Mouse (Mus musculus) T-helper 2 cell (primary cell): ENCODE results near the gene Unc50.

ENCODE experiments used
- in situ Hi-C: fragments of 300-600 bp; cut with MboI, MseI; formaldehyde crosslinking; loops from one replicate; pipeline ENCODE4 v1.15.1; 2025; ENCODE audit warnings: high pct_unique_total_duplicates

The Unc50 gene

GRCm38 (mm10) chr1:37442848-37443835 lies 13.2 kb downstream of the Unc50 start:
- in situ Hi-C loops = no loop called here

DNA sequence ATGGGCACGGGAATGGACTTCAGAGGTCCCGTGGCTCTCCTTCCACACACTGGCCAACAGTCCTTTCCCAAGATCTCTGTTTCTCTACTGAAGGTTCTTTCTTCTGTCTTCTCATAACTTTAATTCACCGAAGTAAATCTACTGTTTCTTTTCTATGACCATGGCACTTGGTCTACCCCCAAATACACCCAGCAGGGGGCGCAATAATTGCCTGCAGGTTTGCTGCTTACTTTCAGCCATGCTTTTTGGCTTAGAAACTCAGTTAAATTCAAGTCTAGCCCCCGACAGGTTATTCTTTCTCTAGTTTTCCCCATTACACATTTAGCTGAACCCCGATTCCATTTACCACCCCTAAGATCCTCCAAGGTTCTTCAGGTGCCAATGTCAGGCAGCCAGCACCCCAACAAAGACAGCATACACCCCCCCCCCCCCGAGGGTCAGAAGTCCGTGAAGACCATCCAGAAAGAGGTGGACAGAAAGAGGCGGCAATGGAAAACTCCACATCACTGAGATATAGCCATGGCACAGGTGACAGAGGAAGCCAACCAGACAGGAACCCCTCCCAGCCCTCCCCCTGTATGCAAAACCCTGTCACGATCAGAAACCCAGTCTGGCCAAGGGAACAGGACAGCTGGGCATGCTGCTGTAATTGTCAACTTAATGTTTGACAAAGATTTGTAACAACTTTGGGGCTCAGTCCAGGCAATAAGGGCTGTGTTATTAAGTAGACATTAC lies 18.6 kb downstream of the Unc50 start:
- in situ Hi-C loops = no loop called here

DNA sequence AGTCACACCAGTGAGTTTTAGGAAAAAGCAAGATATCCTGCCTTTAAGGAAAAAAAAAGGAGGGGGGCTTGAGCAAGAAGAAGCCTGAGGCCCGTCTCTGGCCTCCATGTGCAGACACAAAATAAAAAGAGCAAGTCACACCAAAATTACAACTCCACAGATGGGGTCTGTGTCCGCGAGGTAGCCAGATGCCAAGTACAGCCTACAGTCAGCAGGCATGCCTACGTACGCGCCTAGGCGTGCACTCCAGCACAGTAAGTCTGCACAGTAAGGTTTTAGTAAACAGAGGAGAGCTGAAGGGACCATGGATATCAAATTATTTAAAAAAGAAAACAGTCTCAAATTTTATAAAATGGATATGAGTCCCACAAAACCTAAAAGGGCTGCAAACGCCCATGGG lies 21.3 kb downstream of the Unc50 start:
- in situ Hi-C loops = no loop called here

DNA sequence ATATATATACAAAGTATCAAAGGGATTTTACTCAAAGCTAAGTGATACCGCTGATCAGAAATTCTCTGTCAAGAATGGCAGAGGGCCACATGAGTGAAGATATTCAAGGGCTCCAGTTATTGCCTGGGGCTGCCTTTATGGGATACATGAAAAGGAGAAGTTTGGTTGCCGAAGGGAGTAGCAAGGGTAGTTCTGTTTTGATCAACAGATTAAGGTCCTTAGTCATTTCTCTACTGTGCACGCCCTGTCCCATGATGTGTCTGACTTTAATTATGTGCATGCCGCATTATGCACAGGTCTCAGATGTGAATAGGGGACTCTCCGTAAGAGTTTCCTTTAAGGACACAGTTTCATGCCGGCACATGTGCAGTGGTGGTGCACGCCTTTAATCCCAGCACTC lies 27.6 kb downstream of the Unc50 start:
- in situ Hi-C loops = no loop called here

GRCm38 (mm10) chr1:37464878-37465452 lies 35.0 kb downstream of the Unc50 start:
- in situ Hi-C loops = loop anchor here (5.0 kb wide), 1 partner anchor 172 kb away; no protein-coding TSS in a partner anchor

DNA sequence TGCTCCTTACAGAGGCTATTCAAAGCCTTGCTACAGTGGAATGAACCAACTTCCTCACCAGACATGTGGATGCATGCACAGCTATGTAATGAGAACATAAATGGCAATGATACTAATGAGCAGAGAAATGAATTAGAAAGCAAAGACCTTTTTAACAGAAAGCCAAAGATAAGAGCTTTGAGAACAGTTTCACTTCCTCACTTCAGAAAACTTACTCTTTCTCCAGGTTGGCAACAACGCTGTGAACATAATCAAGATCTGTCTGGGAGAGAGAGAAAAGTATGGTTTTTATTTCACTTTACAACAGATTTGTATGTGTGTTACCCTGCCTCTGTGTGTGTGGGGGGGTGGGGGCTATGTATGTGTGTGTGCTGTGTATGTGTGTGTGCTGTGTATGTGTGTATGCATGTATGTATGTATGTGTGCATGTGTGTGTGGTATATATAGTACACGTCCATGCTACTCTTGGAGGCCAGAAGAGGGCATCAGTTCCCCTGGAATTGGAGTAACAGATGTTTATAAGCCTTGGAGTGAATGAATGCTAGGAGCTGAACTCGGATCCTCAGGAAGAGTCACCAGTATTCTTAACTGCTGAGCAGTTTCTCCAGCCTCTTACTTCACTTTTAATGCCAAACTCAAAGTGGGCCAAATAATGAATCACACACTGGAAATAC lies 36.5 kb downstream of the Unc50 start:
- in situ Hi-C loops = no loop called here

DNA sequence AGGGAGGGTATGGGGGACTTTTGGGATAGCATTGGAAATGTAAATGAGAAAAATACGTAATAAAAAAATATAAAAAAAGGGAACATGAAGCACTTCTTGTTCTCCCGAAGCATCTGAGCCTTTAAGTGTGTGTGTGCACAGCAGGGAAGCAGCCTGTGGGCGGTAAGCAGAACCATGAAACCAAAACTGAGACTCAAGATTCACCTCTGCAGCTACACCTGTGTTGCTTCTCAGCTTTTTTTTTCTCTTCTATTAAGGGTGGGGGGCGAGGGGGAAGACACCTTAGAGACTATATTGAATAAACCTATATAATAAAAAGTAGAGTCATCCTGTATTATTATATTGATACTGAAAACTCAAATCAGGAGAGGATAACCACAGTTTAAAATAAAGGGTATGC lies 37.9 kb downstream of the Unc50 start:
- in situ Hi-C loops = no loop called here

DNA sequence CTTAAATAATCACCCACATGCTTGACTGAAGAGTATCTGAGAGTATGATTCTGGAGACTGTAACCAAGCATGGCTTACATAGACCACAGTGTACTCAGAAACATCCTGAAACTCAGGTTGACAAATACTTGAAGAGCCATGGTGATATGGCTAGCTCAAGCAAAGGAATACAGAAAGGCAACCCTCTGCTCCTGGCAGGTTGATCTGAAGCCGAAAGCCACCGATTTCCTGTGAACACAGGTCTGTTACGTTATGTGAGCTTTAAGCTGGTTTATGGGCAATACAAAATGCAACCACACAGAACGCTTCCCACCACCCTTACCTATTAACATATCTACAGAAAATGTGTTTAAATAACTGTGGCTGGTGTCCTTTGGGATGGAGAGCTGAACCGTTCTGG lies 39.1 kb downstream of the Unc50 start:
- in situ Hi-C loops = no loop called here

DNA sequence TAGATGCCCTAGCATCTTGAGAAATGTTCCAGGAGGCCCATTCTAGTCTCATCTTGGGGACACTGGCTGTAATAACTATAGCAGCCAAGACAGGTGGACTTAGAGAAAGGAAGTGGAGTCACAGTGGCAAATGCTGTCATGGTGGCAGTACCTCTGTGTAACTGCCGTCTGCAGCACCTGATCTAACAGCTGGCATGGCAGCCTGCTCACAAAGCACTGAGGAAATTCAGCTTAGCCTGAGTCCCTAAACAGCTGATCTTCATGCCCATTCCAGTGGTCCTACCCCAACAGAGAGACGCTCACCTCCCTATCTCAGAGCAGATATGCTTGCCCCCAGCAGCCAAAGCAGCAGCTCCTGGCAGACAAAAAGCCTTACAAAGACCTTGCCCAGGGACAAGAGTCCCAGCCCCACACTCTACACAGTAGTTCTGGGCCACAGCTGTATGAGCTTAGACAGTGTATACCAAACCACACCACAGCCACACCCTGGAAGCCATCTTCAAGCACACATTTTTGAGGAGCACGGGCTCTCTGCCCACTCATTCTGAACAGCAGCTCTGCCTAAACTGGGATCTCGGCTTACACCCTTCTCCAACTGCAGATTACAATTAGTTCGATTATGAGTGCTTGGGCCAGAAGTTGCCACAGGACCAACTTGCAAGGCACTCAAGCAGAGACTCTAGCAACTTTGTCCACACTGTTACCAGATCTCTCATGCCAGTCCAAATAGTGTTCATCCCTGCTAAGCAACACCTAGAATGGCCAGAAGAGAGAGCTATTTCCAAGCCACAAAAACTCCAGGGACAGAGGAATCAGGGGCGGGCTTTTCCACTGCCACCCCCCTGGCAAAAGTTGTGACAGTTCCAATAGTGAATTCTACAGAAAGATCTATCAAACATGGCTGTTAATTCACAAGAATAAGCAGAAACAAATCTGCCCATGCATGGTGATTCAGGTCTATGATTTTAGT lies 41.5 kb downstream of the Unc50 start:
- in situ Hi-C loops = loop anchor here (5.0 kb wide), 1 partner anchor 146 kb away; no protein-coding TSS in a partner anchor

- in situ Hi-C loops = loop anchor here (5.0 kb wide), 1 partner anchor 144 kb away; no protein-coding TSS in a partner anchor
Observed at GRCm38 (mm10) chr1:37473251-37473650, 43.3 kb downstream of the Unc50 start.

- in situ Hi-C loops = loop anchor here (5.0 kb wide), 1 partner anchor 143 kb away; no protein-coding TSS in a partner anchor
Observed at GRCm38 (mm10) chr1:37474046-37474445, 44.1 kb downstream of the Unc50 start.

- in situ Hi-C loops = loop anchor here (5.0 kb wide), 1 partner anchor 143 kb away; no protein-coding TSS in a partner anchor
Observed at GRCm38 (mm10) chr1:37474634-37475190, 44.8 kb downstream of the Unc50 start.

- in situ Hi-C loops = no loop called here
Observed at GRCm38 (mm10) chr1:37475312-37475711, 45.4 kb downstream of the Unc50 start.

GRCm38 (mm10) chr1:37477250-37477649 lies 47.3 kb downstream of the Unc50 start:
- in situ Hi-C loops = no loop called here

DNA sequence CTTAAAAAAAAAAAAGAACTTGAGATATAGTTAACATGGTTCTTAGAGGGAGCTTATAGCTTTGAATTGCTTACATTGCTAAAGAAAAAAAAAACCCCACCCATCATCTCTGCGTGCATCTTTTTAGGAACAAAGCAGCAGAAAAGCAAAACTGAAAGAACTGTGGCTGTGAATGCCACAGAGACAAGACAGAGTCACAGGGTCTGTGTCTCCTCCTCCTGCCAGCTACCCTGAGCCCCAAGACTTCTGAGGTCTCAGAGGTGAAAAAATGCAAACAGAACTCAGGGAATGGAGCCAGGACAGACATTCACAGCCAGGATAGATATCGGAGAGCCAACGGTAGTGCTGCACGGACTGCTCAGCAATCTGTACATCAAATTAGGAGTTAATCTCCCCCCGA lies 48.0 kb downstream of the Unc50 start:
- in situ Hi-C loops = no loop called here

DNA sequence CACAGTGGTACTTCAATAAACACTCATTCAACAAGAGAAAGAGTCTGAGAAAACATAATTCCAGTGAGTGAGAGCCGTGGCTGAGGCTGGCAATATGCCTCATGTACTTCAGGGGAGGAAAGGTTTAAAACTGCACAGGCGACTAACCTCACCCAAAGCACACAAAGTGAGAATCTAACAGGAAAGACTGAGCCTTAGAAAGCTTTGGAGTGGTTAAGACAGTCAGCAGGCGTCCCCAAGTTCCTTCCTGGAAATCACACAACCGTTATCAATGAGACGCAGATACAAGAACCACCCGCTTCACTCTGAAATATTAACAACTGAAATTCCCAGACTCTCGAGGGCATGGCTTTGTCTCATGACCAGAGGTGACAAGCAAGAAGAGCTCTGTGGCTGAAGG lies 48.5 kb downstream of the Unc50 start:
- in situ Hi-C loops = no loop called here

DNA sequence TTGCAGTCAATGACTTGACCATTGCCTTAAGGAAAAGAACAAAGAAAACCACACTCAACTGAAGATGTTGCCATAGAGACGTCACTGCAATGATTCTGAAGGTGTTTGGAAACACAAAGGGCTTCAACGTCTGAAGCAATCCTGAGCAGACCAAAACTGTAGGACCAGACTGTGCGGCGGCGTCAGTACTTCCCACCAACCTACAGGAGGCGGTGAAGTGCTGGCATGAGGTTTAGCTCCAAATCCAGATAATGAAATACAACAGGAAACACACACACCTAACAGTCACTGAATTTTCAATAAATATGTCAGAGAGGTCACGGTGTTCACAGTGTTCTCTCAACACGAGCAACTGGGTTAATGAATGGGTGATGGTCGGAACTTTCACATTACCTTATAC lies 49.1 kb downstream of the Unc50 start:
- in situ Hi-C loops = no loop called here

DNA sequence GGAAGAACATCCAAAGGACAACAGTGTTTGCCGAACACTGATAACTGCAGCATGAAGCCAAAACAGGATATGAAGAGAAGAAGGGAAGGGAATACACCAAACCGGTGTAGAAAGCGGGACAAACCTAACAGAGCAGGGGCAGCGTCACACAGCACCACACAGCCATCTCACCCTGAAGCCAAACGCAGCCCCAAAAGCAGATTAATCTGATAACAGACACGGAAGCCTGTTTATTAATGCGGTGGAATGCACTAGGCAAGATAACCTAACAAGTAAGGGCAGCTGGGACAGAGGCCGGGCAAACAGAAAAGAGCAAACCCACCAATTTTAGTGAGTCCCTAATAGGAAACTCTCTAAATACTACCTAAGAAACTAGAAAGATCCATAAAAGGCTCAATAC lies 49.8 kb downstream of the Unc50 start:
- in situ Hi-C loops = no loop called here

DNA sequence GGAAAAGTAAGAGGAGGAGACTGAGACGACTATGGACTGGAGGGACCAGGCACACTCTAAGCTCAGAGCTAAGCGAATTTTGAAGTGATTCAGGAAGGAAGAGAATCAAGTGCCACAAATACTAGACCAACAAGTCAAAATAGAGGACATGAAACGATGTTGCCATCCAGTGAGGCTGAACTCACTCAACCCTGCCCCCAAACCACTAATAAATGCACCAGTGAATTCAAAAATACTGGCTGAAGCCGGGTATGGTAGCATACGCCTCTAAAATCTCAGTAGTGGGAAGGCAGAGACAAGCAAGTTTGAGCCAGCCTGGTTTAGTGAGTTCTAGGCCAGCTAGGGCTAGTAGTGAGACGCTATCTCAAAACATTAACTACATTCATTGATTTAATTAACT lies 50.8 kb downstream of the Unc50 start:
- in situ Hi-C loops = no loop called here

GRCm38 (mm10) chr1:37481331-37481730 lies 51.4 kb downstream of the Unc50 start:
- in situ Hi-C loops = no loop called here
